Mouse (Mus musculus) spleen, postnatal 14 days (tissue): ENCODE results near the gene Ctso.

Experiments used
- DNase-seq, 2 experiments: peaks; one replicate each; pipeline ENCODE4 v3.0.0; 2021 to 2022; ENCODE audit warnings: low spot score in 2 of 2

Gene Ctso

GRCm38 (mm10) chr3:81951785-81952184 lies 19.4 kb downstream of the Ctso start:
- no peak for DNase-seq

GRCm38 (mm10) chr3:81957484-81957883 lies 25.1 kb downstream of the Ctso start:
- DNase-seq = no peak

GRCm38 (mm10) chr3:81961336-81961735 lies 28.9 kb downstream of the Ctso start:
- DNase-seq = no peak

DNA sequence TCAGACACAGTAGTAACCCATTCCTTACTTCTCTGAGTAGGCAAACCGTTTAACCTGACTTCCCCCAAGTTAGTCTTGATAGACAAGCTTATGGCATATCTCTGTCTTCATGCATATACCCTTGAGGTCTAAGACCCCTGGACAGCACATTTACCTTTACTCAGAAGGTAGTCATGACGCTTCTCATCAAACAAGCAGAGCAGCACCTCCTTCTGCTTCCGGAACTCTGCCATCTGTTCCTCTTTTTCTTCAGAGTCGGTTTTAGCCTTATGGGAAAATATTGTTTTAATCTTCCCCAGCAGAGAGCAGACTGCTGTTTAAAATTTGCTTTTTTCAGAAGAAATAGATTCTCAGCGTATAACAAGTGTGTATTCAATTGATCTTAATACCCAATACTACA lies 31.4 kb downstream of the Ctso start:
- DNase-seq = no peak

- no peak for DNase-seq
These were observed 32.2 kb downstream of the Ctso start for GRCm38 (mm10) chr3:81964596-81964995.

GRCm38 (mm10) chr3:81975607-81976006 lies 43.2 kb downstream of the Ctso start:
- DNase-seq = no peak

DNA sequence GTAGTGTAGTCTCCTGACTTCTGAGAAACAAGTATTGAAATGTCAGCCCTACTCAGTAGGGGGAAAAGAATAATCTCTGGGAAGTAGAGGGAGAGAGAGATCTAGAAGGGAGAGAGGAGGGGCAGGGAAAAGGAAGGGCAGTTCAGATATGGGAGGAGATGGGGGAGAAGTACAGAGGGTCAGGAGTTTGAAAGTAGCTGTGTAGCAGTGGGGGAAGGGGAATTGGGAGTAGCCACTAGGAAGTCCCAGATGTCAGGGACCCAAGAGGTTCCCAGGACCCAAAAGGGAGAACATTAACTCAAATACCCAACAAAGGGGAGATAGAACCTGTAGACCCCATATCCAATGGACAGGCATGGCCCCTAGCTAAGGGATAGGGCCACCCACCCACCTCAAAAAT lies 43.7 kb downstream of the Ctso start, which contains the start of gene Tdo2:
Gene Tdo2, minus strand, starts transcription at position 101 of the 400 bp plus-strand sequence.
- no peak for DNase-seq

DNA sequence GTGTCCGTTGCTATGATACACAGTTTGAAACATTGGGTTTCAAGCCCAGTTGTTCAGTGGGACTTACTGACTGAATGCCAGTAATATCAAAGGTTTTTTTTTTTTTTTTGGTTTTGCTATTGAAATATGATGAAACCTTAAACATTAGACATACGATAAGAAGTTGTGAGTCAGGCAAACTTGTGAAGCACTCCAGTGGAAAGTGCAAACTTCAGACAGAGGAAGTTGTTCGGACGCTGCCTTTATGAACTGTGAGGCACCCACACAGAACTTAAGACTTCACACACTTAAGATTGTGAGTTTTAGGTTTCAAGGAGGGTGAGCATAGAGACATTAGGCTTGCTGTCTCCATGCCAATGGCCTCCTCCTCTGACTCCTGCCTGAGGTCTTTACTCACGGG lies 49.2 kb downstream of the Ctso start:
- DNase-seq = no peak

GRCm38 (mm10) chr3:81981990-81982389 lies 49.6 kb downstream of the Ctso start, which contains the start of gene Asic5:
TSS of gene Asic5 (plus strand) at chr3:81982290.
- DNase-seq = no peak

DNA sequence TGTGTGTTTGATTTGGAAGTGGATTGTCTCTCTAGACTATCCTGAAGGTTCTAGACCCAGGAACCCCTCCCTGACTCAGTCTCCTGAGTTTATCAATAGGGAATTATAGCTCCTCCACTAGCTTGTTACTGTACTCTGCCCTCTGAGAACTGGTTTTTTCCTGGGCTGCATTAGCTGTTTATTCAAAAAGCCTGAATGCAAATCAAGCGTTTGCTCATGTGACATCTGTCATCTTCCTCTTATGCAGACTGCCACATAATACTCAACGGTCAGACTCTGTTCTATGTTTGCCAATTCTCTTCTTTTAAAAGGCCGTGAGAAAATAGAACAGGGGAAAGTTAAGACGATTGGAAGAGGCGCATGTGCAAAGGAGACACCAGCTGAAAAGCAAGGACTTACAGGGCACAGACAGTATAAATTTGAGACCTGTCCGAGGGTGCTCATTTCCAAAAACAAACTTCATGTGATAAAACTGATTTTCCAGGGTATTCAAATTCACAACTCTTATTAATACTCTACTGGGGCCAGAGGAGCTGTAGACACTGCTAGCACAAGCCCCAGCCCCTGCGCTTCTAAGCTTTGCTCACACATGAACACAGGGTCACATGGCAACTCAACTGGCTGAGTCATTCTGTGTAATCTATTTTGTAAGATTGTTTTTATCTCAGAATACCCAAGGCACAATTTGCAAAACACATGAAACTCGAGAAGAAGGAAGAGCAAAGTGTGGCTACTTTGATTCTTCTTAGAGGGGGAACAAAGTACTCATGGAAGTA lies 50.9 kb downstream of the Ctso start:
- no peak for DNase-seq

DNA sequence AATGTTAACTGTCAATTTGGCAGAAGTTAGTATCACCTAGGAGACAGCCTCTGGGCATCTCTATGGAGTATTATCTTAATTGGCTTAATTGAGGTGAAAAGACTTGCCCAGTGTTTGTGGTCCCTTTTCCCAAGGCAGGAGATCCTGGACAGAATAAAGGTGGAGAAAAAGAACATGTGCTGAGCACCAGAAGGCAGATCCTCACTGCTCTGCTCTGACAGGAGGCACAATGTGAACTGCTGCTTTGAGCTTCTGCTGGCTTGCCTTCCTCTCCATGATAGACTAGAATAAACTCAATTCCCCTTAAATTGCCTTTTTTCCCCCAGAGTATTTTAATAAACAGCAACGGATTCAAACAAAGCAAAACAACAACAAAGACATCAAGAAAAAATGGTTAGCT lies 52.7 kb downstream of the Ctso start:
- DNase-seq = no peak

DNA sequence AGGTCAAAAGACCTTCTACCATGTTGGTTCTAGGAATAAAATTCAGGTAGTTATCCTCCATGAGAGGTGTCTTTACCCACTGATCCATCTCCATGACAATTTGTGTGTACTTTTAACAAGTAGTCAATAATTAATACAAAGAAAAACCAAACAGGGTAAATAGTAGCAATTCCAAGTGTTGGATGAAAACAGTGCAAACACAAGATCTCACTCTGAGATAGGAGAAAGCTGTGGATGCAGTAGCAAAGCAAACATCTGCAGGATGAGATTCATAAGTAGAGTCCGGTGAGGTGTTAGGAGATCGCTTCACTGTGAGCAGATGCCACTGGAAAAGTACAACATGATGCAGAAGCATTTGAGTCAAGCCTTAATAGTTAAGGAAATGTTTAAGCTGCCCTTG lies 53.7 kb downstream of the Ctso start:
- no peak for DNase-seq

DNA sequence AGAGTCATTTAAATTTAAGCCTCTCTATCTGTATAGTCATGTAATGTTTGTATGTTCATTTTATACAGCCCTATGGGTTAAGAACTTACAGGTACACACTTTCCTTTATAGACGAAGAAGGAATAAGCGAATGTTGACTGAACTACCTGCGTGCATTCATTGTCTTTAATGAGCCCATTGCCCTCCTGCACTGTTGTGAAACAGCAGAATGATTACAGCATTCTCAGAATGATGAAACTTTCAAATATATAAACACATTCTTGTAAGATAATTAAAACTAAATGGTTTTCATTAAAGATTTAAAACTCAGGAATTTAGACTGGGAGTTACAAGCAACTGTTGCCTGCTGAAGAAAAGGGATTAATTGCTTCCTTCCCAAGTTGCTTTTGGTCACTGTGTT lies 55.2 kb downstream of the Ctso start:
- no peak for DNase-seq

DNA sequence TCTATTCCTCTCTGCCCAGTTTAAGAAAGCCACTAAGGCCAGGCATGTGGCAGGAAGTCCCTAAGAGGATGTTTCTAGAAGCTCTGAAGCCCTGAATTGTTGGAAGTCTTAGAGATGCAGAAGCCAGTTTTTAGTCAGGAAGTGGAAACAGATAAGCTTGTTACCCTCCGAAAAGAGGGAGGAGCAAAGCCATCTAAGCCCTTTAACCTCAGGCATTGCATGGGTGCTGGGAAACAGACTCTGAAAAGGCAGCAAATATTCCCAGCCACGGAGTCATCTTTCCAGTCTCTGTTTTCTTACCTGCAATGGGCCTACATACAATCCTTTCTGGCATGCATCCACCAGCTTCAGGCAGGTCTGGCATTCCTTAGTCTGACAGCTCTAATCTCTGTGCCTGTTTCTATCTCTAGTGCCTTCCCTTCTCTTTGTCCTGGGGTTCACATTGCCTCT lies 57.3 kb downstream of the Ctso start:
- DNase-seq = no peak

GRCm38 (mm10) chr3:81990531-81990930 lies 58.1 kb downstream of the Ctso start:
- no peak for DNase-seq

DNA sequence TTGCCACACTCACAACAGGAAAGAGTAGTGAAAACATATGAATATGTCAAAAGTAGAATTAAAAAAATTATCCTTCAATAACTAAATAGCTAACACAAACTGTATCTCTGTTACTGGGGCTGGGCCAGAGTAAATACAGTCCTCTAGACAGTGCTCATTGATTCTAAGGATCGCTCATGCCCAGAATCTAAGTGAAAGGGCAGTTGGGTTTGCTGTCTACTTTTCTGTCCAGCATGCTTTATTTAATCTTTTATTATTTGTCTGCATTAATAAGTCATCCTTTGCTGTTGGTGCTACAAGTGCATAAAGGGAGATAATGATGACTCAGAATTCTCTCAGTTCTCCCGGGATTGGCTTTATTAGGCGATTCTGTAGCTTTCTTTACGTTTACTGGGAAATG lies 63.0 kb downstream of the Ctso start:
- DNase-seq = no peak

DNA sequence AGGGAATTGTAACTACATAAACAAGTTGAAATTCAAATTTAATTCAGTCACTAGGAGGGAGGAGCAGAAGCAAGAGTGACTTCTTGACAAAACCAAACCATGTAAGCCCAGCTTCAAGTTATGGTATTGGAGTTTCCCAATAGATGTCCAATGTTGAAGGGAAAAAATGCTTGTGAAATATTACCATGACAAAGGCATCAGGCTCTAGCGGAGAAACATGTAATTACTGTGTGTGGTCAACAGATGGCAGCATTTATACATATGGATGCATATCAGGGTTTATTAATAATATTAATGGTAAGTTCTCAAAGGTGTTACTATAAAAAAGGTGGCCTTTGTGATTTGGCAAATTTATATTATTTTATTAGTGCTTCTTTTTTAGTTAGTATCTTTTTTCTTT lies 63.6 kb downstream of the Ctso start:
- DNase-seq = no peak
